26 mouse cellular contexts compared by ENCODE assay signal in genomic region chr3:69895516-69895915, GRCm38 (mm10). TPM values are rescaled to one million over a fixed set of nuclear protein-coding genes. Genes with fewer than 3 reads are reported as not detected.
A peak's percentile ranks its signal among the peaks of the same experiment; 100 is the strongest.
DNase-seq lines count a peak whose midpoint lies in the region.
"Had no signal": no experiment of that assay in that cellular context is flagged by ENCODE, and none has a peak within 500 bp of the region (broad histone marks: within the 10 kb centered on the region; RNA-seq: fewer than 3 reads in every experiment).

No protein-coding gene starts in this region.

- H3K9me3 ChIP-seq in heart, embryonic 10.5 days = no peaks in the 10 kb centered on the region
- H3K9me3 ChIP-seq: forebrain, embryonic 13.5 days; heart, embryonic 15.5 days; intestine, embryonic 15.5 days; limb, embryonic 10.5 days; limb, embryonic 15.5 days; liver, embryonic 13.5 days; midbrain, embryonic 13.5 days; neural tube, embryonic 13.5 days had no signal

- H3K4me3 ChIP-seq in heart, embryonic 10.5 days = no peak overlapping the region
- H3K4me3 ChIP-seq: forebrain, embryonic 13.5 days; heart, embryonic 15.5 days; intestine, embryonic 15.5 days; limb, embryonic 10.5 days; limb, embryonic 15.5 days; liver, embryonic 13.5 days; midbrain, embryonic 13.5 days; neural tube, embryonic 13.5 days had no signal

- no peaks in the 10 kb centered on the region for H3K36me3 ChIP-seq in heart, embryonic 10.5 days
- H3K36me3 ChIP-seq: heart, embryonic 15.5 days; intestine, embryonic 15.5 days; limb, embryonic 10.5 days; limb, embryonic 15.5 days; liver, embryonic 13.5 days; midbrain, embryonic 13.5 days; neural tube, embryonic 13.5 days had no signal

- 0 out of 2 replicates have a peak, but pooled peaks cover 4% of the 10 kb centered on the region for H3K27me3 ChIP-seq in heart, embryonic 10.5 days (ENCODE audit: insufficient read depth, poor library complexity, severe bottlenecking)
- H3K27me3 ChIP-seq: forebrain, embryonic 13.5 days; heart, embryonic 15.5 days; intestine, embryonic 15.5 days; limb, embryonic 15.5 days; liver, embryonic 13.5 days; midbrain, embryonic 13.5 days; neural tube, embryonic 13.5 days had no signal

- DNase-seq in cerebellum, adult 11 months = peak; percentile 14
- no peak for DNase-seq in cerebellum, postnatal 4 days (ENCODE audit: low spot score in 2 of 2)
- peak; percentile 25 to 32 for DNase-seq in adrenal gland, postnatal 36 days
- DNase-seq in cerebellum, adult 9-11 months = peak; percentile 38
- DNase-seq in left cerebral cortex, postnatal 10 days (ENCODE audit: extremely low spot score in 1 of 2, low spot score in 2 of 2) = no peak
- no peak for DNase-seq in heart, embryonic 10.5 days (ENCODE audit: low spot score)
- no peak for DNase-seq in lung, postnatal 10 days
- DNase-seq: gastrocnemius, postnatal 10 days; kidney, adult 2 months; layer of hippocampus, postnatal 36 days; liver, embryonic 13.5 days; lung, adult 18-20 months; thymus, postnatal 14 days had no signal

- H3K4me1 ChIP-seq in heart, embryonic 10.5 days = no peaks in the 10 kb centered on the region
- H3K4me1 ChIP-seq: forebrain, embryonic 13.5 days; heart, embryonic 15.5 days; intestine, embryonic 15.5 days; limb, embryonic 10.5 days; limb, embryonic 15.5 days; liver, embryonic 13.5 days; midbrain, embryonic 13.5 days; neural tube, embryonic 13.5 days had no signal

- WGBS in heart, embryonic 10.5 days = 85% methylated on average over 11 of the region's 11 CpGs

- no peak overlapping the region for H3K27ac ChIP-seq in heart, embryonic 10.5 days
- H3K27ac ChIP-seq: forebrain, embryonic 13.5 days; heart, embryonic 15.5 days; intestine, embryonic 15.5 days; limb, embryonic 10.5 days; limb, embryonic 15.5 days; liver, embryonic 13.5 days; macrophage; midbrain, embryonic 13.5 days; neural tube, embryonic 13.5 days had no signal

- intact Hi-C loops in left cerebral cortex, postnatal 10 days (cut with DNase I) = no loop called here

RNA-seq across cellular contexts. Expression of gene Sptssb, which starts 35.8 kb away (rescaled TPM):
- not detected for total RNA-seq in adrenal gland, postnatal 36 days (2021)
- total RNA-seq in left cerebral cortex, postnatal 10 days (2021) = 1 to 10 TPM; 4.7 to 5.0 TPM
- 0.23 and 1.6 TPM in 2 replicates for polyA plus RNA-seq in heart, embryonic 10.5 days (2016; fragmentation: Nextera tagmentation; extraction: Ambion mirVana)
- total RNA-seq: gastrocnemius, postnatal 10 days; heart, postnatal 25 days; megakaryocyte-erythroid progenitor cell, adult 5-6 weeks; MEL had no signal
- polyA plus RNA-seq: forebrain, embryonic 13.5 days; gonadal fat pad, adult 2 months; hindbrain, embryonic 11.5 days; macrophage had no signal

Comparison
In these comparisons a context has a peak if more than half of its experiments do, and no peak if none do; other contexts are left out.
1. DNase-seq: peak in cerebellum, adult 11 months (single experiment), adrenal gland, postnatal 36 days (2 of 2) and cerebellum, adult 9-11 months (single experiment); none in cerebellum, postnatal 4 days (0 of 2), left cerebral cortex, postnatal 10 days (0 of 2), heart, embryonic 10.5 days (single experiment) and lung, postnatal 10 days (single experiment).
2. RNA of gene Sptssb, which starts 35.8 kb away (total RNA-seq): 4.7 to 5.0 TPM in left cerebral cortex, postnatal 10 days; not detected in adrenal gland, postnatal 36 days; every median in the first group is over 4 times any median in the second.